Mouse (Mus musculus) thymus, postnatal 25 days (tissue): ENCODE measurements around the gene Sar1a.

Experiments
- DNase-seq: peaks from one replicate; pipeline ENCODE4 v3.0.0; 2022

Sar1a gene

DNA sequence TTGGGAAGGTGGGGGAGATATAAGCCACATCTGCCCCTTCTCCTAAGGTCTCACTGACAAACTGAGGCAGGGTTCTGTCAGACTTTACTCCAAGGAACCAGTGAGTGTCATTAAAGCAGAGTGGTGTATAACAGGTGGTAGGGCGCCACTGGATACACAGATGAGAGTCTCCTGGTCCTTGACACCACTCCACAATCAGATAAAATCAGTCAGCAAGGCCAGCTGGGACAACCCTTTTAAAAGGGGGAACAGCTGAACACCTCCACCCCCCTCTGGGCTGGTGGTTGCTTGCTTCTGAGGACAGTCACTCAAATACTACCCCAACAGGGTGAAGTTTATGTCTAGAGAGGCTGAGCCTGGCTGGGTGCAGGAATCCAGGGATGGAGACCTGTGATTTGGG lies 57.4 kb downstream of the Sar1a start:
- no peak for DNase-seq

DNA sequence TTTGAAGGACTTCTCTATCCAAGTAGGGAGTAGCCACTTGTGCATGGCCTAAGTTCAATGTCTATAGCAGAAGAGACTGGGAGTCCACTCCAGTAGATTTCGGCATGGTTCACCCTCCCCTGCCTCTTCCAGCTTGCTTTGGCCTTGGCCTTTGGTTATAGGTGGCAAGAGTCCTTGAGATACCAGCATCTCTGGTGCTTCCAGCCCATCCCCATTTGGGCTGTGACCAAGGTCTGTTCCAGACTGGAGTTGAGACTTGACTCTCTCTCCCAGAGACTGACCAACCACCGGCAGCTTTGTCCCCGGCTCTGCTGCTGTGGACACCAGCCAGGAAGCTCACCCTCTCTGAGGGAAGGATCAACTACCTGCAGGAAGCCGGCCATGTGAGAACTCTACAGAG lies 58.0 kb downstream of the Sar1a start:
- DNase-seq, result no peak

DNA sequence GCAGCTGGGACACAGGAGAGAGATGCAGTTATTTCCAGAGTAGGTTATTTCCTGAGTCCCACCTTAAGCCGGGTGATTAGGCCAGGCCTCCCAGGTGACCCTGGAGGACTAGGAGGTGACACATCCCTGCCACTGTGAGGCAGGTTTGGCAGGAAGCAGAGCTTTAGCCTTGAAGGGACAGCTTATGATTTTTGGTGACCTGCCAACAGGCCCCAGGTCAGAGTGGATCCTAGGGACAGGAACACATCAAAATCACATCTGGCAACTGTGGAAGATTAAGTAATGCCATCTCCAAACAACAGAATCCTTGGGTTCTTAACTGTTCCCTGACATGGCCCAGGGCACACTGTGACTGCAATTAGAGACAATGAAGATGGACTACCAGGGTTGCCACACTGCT lies 61.2 kb downstream of the Sar1a start:
- no peak for DNase-seq

DNA sequence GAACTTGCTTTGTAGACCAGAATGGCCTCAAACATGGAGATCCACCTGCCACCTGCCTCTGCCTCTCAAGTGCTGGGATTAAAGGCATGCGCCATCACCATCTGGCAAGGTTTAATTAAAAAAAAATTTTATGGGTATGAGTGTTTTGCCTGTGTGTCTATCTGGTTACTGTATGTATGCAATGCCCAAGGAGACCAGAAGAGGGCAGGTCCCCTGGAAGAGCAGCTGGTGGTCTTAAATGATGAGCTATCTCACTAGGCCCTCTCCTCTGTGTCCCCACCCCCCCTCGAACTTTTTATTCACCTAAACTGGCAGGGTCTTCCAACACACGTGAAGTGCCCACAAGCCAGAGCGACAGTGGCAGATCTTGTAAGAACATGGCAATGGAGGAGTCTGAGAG lies 61.8 kb downstream of the Sar1a start:
- DNase-seq, result no peak

DNA sequence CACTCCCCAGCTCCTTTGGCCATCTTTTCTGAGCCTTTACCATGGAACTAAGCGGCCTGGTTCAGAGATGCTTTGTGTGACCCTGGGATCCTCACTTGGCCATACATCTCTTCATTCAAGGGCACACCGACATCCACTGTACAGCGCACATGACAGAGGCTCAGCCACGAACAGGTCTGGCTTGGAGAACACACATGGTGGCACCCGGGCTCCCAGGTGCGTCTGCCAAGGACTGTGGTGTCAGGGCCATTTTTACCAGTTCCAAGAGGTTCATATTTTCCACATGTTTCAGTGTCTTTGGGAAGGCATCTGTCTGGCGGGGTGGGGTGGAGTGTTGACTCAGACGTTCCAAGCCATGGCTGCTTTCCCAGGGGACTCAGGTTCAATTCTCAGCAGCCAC lies 62.2 kb downstream of the Sar1a start:
- no peak for DNase-seq
